Mouse (Mus musculus) liver, embryonic 14.5 days (tissue): Measurements from ENCODE around the gene Inka1.

Experiments
- CTCF ChIP-seq: IDR thresholded peaks from 2 replicates; pipeline ENCODE4 v1.5.1; 2016; ENCODE audit warnings: antibody characterized with exemption, low read depth, control low read depth
- EP300 ChIP-seq: IDR thresholded peaks from 2 replicates; pipeline ENCODE4 v1.6.1; 2016; ENCODE audit warnings: antibody characterized with exemption, low read depth

DNA sequence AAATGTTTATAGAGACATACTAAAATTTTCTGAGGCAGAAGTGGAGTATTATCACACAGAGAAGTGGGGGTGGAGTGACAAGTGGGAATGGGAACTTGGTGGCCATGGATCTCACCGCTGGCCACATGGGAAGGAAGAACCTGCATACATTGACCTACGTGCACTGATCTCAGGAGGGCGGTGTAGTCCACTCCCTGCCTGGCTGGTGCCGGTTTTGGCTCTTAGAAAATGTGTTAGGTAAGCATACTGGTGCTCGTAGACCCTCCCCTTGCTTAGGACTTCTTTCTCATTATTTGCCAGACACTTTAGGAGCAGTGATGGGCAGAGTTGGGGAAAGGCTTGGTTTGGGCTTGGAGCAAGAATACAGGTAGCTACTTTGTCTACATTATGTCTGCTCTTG, 22.4 kb upstream of the Inka1 start:
- TF ChIP-seq CTCF (no peak), EP300 (no peak)
